Mouse (Mus musculus) spleen, adult 12 weeks (tissue): ENCODE results near the gene Tbcel.
A peak's percentile ranks its signal among the peaks of the same experiment; 100 is the strongest.

Experiments
- DNase-seq: peaks from one replicate; pipeline ENCODE4 v3.0.0; 2022; ENCODE audit warnings: low spot score

Tbcel gene

DNA sequence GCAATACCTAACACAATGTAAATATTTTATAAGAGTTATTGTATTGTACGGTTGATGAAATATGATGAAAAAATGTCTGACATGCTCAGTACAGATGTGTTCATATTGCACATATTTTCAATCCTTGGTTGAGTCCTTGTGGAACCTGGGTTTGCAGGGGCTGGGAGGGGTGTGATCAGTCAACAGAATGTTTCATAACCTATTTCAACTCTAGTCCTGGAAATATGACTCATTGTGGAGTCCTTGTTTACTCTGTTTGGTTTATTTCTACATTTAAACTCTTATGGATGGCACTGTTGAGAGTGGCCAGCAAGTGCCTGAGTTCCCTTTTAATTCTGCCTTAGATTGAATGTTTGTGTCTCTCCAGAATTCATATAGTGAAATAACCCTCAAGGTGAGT, 22.9 kb downstream of the Tbcel start:
- no peak for DNase-seq

- no peak for DNase-seq
Measured at GRCm38 (mm10) chr9:42482944-42483343, 24.7 kb downstream of the Tbcel start.

DNA sequence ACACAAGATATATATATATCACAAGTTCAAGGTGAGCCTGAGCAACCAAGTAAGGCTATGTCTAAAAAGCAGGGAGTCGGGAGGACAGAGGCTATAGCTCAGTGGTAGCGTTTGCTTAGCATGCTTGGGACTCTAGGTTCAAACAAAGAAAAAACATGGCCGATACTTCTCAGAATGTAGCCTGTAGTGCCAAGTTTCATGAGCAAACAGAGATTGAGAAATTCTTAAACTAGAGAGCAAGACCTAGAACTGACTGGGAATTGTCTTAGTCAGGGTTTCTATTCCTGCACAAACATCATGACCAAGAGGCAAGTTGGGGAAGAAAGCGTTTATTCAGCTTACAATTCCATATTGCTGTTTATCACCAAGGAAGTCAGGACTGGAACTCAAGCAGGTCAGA, 31.4 kb downstream of the Tbcel start:
- DNase-seq, result no peak

DNA sequence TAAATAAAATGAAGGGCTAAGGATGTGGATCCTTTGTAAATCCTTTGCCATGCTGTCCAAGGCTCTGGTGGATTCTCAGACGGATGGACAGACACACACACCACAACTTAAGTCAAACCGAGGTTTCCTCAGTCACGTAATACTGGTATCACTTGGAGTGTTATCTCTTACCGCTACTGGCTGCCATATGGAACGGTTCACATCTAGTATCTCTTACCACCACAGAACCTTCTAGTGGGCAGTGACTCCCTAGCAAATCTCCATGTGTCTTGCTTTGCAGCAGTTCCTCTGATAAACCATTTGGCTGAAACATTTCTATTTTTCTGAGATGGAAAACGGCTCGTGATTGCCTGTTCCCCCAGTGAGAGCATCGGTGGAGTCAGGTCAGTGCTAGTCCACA, 33.4 kb downstream of the Tbcel start:
- no peak for DNase-seq

- DNase-seq, result peak; percentile 76
Measured at GRCm38 (mm10) chr9:42471921-42472747, 35.5 kb downstream of the Tbcel start.

DNA sequence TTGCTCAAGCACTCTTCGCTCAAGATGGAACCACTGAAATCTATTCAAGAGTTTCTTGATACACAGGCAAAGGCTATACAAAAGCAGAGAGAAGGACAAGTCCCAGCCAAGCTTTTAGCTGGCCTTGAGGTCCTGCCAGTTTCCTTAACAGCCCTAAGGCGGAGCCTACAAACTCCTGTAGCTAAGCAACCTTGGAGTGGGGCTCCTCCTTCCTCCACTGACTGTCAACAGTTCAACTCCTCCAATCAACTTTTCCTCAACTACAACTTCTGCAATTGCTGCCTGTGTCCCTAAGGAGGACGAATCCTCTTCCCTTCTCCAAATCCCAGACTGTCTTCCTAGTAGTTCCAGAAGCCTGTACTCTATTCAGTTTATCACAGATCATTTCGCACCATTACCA, 36.4 kb downstream of the Tbcel start:
- peak; percentile 23 for DNase-seq

DNA sequence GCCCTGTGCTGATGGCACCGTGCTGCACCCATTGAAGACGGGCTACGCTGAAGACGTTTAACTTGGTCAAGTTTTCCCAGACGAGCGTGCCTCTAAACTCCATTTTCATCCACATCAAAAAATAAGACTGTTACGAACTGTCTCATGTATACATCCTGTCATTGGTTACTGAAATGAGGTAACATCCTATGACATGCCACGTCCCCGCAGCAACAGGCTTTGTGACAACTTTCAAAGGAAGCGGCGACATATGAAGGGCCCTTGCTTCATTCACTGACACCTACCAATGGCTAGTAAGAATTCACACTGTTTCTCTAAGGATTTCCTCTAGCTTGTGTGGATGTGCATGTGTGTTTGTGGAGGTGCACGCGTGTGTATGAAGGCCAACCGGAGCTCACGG, 38.3 kb downstream of the Tbcel start:
- DNase-seq, result no peak

- DNase-seq, result no peak
Measured at GRCm38 (mm10) chr9:42468360-42468759, 39.2 kb downstream of the Tbcel start.

- no peak for DNase-seq
Measured at GRCm38 (mm10) chr9:42467116-42467815, 40.3 kb downstream of the Tbcel start.

- DNase-seq, result no peak
Measured at GRCm38 (mm10) chr9:42465661-42466091, 41.9 kb downstream of the Tbcel start.

GRCm38 (mm10) chr9:42464181-42464580, 43.4 kb downstream of the Tbcel start:
- DNase-seq, result no peak

- DNase-seq, result peak; percentile 54
Measured at GRCm38 (mm10) chr9:42463220-42463989, 44.2 kb downstream of the Tbcel start.

GRCm38 (mm10) chr9:42462585-42463219, 44.9 kb downstream of the Tbcel start:
- DNase-seq, result peak; percentile 14

GRCm38 (mm10) chr9:42461390-42462108, 46.1 kb downstream of the Tbcel start:
- DNase-seq, result peak; percentile 46

DNA sequence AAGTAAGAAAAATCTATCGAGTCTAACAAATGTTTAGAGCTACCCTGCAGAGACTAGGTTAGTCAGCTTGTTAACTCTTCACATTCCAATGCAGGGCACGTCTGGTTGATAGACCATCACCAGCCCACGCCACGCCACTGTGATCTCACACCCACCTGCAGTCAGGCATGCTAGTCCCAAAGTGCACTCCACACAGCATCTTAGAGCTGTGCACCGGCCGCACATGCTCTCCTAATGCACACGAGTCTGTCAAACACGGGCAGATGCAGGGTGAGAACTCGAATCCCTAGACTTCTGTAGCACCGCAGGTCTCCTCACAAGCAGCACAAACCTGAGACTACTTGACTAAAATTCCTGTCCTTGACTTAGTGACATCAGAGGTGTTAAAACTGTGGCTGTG, 47.3 kb downstream of the Tbcel start:
- no peak for DNase-seq

GRCm38 (mm10) chr9:42459736-42460135, 47.9 kb downstream of the Tbcel start:
- DNase-seq, result no peak

- DNase-seq, result no peak
Measured at GRCm38 (mm10) chr9:42458741-42459515, 48.7 kb downstream of the Tbcel start.

- DNase-seq, result no peak
Measured at GRCm38 (mm10) chr9:42457501-42457900, 50.1 kb downstream of the Tbcel start.

GRCm38 (mm10) chr9:42454364-42454763, 53.2 kb downstream of the Tbcel start:
- DNase-seq, result no peak

DNA sequence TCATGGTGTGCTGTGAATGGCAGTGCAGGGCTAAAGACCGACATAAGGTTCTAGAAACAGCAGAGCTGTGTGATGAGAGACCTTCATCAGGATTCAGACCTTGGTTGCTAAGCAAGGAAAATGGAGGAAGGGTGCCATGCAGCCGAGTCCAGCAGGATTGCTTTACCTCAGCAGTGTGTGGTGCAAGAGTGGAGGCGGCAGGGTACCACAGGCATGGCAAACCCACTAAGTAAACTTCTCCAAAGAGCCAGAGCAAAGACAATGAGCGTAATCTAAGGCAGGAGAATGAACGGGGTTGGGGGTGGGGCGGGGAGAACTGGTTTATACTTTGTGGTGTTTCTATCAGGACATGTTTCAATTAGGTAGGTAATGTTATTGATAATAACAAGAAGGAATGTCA, 58.6 kb downstream of the Tbcel start:
- no peak for DNase-seq

DNA sequence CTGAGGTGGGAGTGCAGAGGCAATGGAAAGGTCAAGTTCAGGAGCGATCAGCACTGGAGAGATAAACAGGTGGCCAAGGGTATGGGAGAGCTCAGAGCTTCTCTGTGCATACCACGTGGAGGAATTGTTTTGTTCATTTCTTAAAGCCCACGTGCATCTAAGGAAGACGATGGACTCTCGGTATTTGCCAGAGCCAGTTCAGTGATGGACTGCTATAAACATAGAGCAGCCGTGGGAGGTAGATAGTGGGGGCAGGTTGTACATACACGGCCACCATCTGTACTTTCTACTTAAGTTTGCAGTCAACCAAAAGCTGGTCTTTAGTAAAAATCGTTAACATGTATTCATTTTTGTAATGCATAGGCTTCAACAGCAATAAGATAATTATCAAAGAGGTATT, 65.5 kb downstream of the Tbcel start:
- DNase-seq, result no peak
